Mouse (Mus musculus): ENCODE measurements around the gene Osbpl6. TPM values are rescaled to one million over a fixed set of nuclear protein-coding genes. Genes with fewer than 3 reads are reported as not detected.
A peak's percentile ranks its signal among the peaks of the same experiment; 100 is the strongest.

The Osbpl6 gene
- polyA plus RNA-seq, 1 experiment from 2014 or later, result 12.7 TPM

DNA sequence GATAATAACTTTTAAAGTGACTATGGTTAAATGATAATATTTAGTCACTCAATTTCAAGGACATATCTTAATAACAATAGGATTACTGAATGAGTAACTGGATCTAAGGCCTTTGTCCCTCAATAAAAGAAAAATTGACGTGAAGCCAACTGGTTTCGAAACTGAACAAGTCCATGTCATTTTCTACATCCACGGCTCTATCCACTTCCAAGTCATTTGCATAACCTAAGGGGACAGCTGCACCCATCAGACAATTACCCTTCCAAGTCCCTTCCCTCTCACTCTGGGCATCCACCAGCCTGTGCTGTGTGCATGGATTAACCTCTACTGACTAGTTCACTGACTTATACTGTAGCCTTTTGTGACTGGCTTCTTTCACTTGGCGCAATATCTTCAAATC, 225.3 kb downstream of the Osbpl6 start:
- no peak overlapping the region for H3K4me2 ChIP-seq (replicated peaks; ENCODE audit: low read depth, low read length)
- H3K36me3 ChIP-seq (ENCODE audit: control insufficient read depth, insufficient read depth, low read length), result peaks cover 53% of the 10 kb centered on the region
- no peak overlapping the region for H3K9ac ChIP-seq (replicated peaks; ENCODE audit: low read depth, low read length)
- WGBS, result 90% methylated on average over 4 of the region's 4 CpGs
- H3K9me3 ChIP-seq (ENCODE audit: control insufficient read depth, low read depth, low read length), result peaks cover 4% of the 10 kb centered on the region; the same call in 1 of the 2 replicates
- no peak overlapping the region for H3K4me3 ChIP-seq (ENCODE audit: low read depth, low read length)
- no peaks in the 10 kb centered on the region for H3K27me3 ChIP-seq (ENCODE audit: control insufficient read depth, insufficient read depth, low read length)
- no peak for ATAC-seq (ENCODE audit: insufficient number of reproducible peaks, insufficient read depth, low FRiP score, low read depth)
- H3K4me1 ChIP-seq (ENCODE audit: control insufficient read depth, insufficient read depth, low read length), result no peaks in the 10 kb centered on the region
- no peak overlapping the region for H3K27ac ChIP-seq (ENCODE audit: low read length)

DNA sequence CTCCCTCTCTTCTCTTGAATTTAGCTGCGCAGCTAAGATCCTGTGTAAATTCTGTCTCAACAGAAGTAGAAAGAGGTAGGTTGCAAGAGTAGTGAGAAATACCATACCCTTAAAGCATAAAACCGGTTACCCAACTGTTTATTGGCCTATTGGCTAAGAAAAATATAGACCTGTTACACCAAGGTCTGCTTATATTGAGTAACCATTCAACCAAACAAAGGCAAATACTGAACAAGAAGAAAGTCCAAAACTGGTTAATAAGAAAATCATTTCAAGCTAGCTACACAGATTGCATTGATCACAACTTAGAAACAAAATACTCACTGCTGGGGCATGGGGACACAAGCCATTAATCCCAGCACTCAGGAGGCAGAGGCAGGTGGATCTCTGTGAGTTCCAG, 233.3 kb downstream of the Osbpl6 start:
- Histone ChIP-seq H3K36me3 (ENCODE audit: control insufficient read depth, insufficient read depth, low read length) (peaks cover 49% of the 10 kb centered on the region; the same call in 1 of the 2 replicates), H3K4me1 (ENCODE audit: control insufficient read depth, insufficient read depth, low read length) (no peaks in the 10 kb centered on the region)
- ATAC-seq (ENCODE audit: insufficient number of reproducible peaks, insufficient read depth, low FRiP score, low read depth), result no peak

DNA sequence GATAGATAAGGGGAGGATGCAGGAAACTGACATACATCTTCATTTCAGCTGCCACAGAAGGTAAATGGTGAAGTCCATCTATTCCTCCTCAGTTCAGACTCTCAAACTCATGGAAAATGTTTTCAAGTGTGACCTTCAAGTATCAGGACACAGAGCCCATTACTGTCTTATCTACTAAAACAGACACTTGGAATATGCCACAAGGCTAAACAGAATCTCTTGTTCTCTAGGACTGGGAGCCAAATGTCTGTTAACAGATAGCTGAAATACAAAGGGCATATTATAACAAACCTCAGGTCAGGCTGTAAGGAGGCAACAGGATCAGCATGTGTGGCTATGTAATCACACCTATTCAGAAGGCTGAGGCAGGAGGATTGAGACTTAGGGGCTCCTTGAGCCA, 237.5 kb downstream of the Osbpl6 start:
- no peaks in the 10 kb centered on the region for H3K9me3 ChIP-seq (ENCODE audit: control insufficient read depth, low read depth, low read length)
- H3K36me3 ChIP-seq (ENCODE audit: control insufficient read depth, insufficient read depth, low read length), result peaks cover 28% of the 10 kb centered on the region; the same call in 1 of the 2 replicates
- no peaks in the 10 kb centered on the region for H3K27me3 ChIP-seq (ENCODE audit: control insufficient read depth, insufficient read depth, low read length)
- H3K4me1 ChIP-seq (ENCODE audit: control insufficient read depth, insufficient read depth, low read length), result 0 out of 2 replicates have a peak, but pooled peaks cover 7% of the 10 kb centered on the region
- H3K4me3 ChIP-seq (ENCODE audit: low read depth, low read length), result no peak overlapping the region
- H3K27ac ChIP-seq (ENCODE audit: low read length), result no peak overlapping the region
- no peak overlapping the region for H3K9ac ChIP-seq (replicated peaks; ENCODE audit: low read depth, low read length)
- H3K4me2 ChIP-seq (replicated peaks; ENCODE audit: low read depth, low read length), result no peak overlapping the region
- no peak for ATAC-seq (ENCODE audit: insufficient number of reproducible peaks, insufficient read depth, low FRiP score, low read depth)

More for the DNA sequence above, 233.3 kb downstream of the Osbpl6 start:
- Histone ChIP-seq H3K4me2 (replicated peaks; ENCODE audit: low read depth, low read length) (no peak overlapping the region), H3K27me3 (ENCODE audit: control insufficient read depth, insufficient read depth, low read length) (no peaks in the 10 kb centered on the region), H3K27ac (ENCODE audit: low read length) (no peak overlapping the region), H3K9ac (replicated peaks; ENCODE audit: low read depth, low read length) (no peak overlapping the region), H3K4me3 (ENCODE audit: low read depth, low read length) (no peak overlapping the region), H3K9me3 (ENCODE audit: control insufficient read depth, low read depth, low read length) (no peaks in the 10 kb centered on the region)
- WGBS, result 90% methylated on average over 2 of the region's 2 CpGs

DNA sequence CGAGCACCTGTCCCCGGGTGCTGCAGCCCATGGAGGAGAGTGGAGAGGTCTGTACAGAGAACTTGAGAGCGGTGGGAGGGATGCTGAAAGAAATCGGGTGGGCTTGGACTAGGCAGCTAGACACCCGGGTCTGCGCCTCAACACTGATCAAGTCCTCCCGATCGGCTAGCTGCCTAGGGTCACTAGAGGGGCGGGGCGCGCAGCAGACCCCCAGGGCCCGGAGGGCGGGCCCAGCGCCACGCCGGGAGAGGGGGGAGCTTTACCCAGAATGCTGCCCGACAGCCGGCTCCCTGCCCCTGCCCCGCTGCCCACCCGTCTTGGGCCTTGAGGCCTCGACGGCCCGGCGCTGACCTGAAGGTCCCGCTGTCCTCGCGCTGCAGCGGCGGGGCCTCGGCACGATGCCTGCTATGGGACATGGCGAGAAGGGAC, 241.1 kb downstream of the Osbpl6 start:
- no peaks in the 10 kb centered on the region for H3K27me3 ChIP-seq (ENCODE audit: control insufficient read depth, insufficient read depth, low read length)
- whole genome bisulfite sequencing, result 1% methylated on average over 32 of the region's 32 CpGs
- 0 out of 2 replicates have a peak, but pooled peaks cover 7% of the 10 kb centered on the region for H3K4me1 ChIP-seq (ENCODE audit: control insufficient read depth, insufficient read depth, low read length)
- H3K9ac ChIP-seq (replicated peaks; ENCODE audit: low read depth, low read length), result peak overlapping the region; percentile 66
- peaks cover 7% of the 10 kb centered on the region; the same call in 1 of the 2 replicates for H3K36me3 ChIP-seq (ENCODE audit: control insufficient read depth, insufficient read depth, low read length)
- peak overlapping the region; percentile 85 for H3K4me3 ChIP-seq (ENCODE audit: low read depth, low read length)
- H3K4me2 ChIP-seq (replicated peaks; ENCODE audit: low read depth, low read length), result peak overlapping the region; percentile 72
- H3K27ac ChIP-seq (ENCODE audit: low read length), result peak overlapping the region; percentile 79
- ATAC-seq (ENCODE audit: insufficient number of reproducible peaks, insufficient read depth, low FRiP score, low read depth), result peak; percentile 21
- H3K9me3 ChIP-seq (ENCODE audit: control insufficient read depth, low read depth, low read length), result no peaks in the 10 kb centered on the region

DNA sequence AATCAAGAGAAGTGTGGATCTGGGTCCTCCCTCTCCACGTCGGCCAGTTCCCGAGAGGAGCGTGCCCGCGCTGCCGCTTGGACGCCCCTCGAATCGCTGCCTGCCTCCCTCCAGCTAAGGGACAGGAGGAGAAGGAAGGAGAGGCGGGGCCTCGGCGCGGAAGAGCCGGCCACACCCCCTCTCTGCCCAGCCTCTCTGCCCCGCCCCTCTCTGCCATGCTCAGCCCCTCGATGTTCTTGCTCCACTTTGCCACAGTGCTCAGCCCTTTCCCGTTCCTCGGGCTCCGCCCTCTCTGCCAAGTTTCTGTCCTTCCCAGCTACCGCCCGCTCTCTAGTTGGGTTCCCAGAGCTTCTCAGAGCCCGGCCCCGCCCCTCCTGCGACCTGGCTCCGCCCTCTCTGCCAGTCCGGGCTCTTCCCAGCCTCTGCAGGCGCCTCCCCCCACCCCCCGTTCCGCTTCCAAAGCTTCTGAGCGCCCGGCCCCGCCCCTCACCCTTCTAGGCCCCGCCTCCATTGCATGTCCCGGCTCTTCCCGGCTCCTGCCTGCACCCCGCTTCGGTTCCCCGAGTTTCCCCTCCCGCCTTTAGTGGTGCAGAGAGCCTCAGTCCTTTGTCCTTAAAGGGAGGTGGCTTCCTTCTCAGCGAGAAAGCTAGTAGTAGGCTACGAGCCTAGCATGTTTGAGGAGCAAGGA, 241.7 kb downstream of the Osbpl6 start, which contains the start of the genes Prkra and Pjvk:
Gene Prkra (minus strand): TSS at position 133 of the 688 bp plus-strand sequence.
Gene Pjvk (plus strand): TSS at position 594 of the 688 bp plus-strand sequence.
- under 1% methylated on average over 36 of the region's 42 CpGs for WGBS
- Histone ChIP-seq H3K4me2 (replicated peaks; ENCODE audit: low read depth, low read length) (peak within 1 kb of the TSS; percentile 72), H3K27me3 (ENCODE audit: control insufficient read depth, insufficient read depth, low read length) (no peaks in the 10 kb centered on the region), H3K4me3 (ENCODE audit: low read depth, low read length) (peak within 1 kb of the TSS; percentile 85), H3K4me1 (ENCODE audit: control insufficient read depth, insufficient read depth, low read length) (0 out of 2 replicates have a peak, but pooled peaks cover 7% of the 10 kb centered on the region), H3K9me3 (ENCODE audit: control insufficient read depth, low read depth, low read length) (no peaks in the 10 kb centered on the region), H3K9ac (replicated peaks; ENCODE audit: low read depth, low read length) (peak within 1 kb of the TSS; percentile 66), H3K27ac (ENCODE audit: low read length) (peak within 1 kb of the TSS; percentile 80), H3K36me3 (ENCODE audit: control insufficient read depth, insufficient read depth, low read length) (peaks cover 2% of the 10 kb centered on the region; the same call in 1 of the 2 replicates)
- ATAC-seq (ENCODE audit: insufficient number of reproducible peaks, insufficient read depth, low FRiP score, low read depth), result peak; percentile 99

DNA sequence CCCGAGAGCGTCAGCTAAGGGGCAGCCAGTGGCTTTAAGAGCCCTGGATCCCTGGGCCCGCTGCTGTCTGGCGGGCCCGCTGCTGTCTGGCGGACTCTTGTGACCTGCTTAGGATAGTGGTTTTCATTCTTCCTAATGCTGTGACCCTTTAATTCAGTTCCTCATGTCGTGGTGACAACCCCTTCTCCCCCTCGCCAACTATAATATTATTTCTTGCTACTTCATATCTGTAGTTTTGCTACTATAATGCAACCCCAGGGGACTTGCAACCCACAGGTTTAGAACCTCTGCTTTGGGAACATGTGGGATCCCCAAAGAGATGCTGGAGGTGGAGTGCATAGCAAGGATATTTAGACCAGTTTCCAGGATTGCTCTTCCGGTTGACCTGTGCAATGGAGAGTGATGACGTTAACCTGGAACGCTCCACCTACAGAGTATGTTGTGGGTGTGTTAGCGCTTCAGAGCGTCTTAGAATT, 242.4 kb downstream of the Osbpl6 start:
- no peaks in the 10 kb centered on the region for H3K9me3 ChIP-seq (ENCODE audit: control insufficient read depth, low read depth, low read length)
- H3K36me3 ChIP-seq (ENCODE audit: control insufficient read depth, insufficient read depth, low read length), result no peaks in the 10 kb centered on the region
- H3K27me3 ChIP-seq (ENCODE audit: control insufficient read depth, insufficient read depth, low read length), result no peaks in the 10 kb centered on the region
- H3K4me1 ChIP-seq (ENCODE audit: control insufficient read depth, insufficient read depth, low read length), result 0 out of 2 replicates have a peak, but pooled peaks cover 7% of the 10 kb centered on the region
- peak overlapping the region; percentile 80 for H3K27ac ChIP-seq (ENCODE audit: low read length)
- peak overlapping the region; percentile 72 for H3K4me2 ChIP-seq (replicated peaks; ENCODE audit: low read depth, low read length)
- ATAC-seq (ENCODE audit: insufficient number of reproducible peaks, insufficient read depth, low FRiP score, low read depth), result peak; percentile 39; the same call in 1 of the 2 replicates
- 28% methylated on average over 13 of the region's 13 CpGs for WGBS
- peak overlapping the region; percentile 41; the same call in 1 of the 2 replicates for H3K9ac ChIP-seq (replicated peaks; ENCODE audit: low read depth, low read length)
- H3K4me3 ChIP-seq (ENCODE audit: low read depth, low read length), result peak overlapping the region; percentile 85

Small RNA genes lying within 50 kb of the gene (microRNA-seq; reads per million reads assigned to microRNA genes)
- gene Gm23164, result not detected

Other genes with a start within 250 kb of the Osbpl6 start
- 0.12 and 0.46 TPM in 2 replicates for gene Pde11a, start 67.7 kb upstream of the Osbpl6 start, polyA plus RNA-seq (2014; fragmentation: Nextera tagmentation; extraction: Ambion mirVana)
- not detected in 2 replicates for gene Cyct, start 46.1 kb upstream of the Osbpl6 start, polyA plus RNA-seq (2014; fragmentation: Nextera tagmentation; extraction: Ambion mirVana)
- gene Rbm45, start 36.5 kb upstream of the Osbpl6 start, polyA plus RNA-seq (2014; fragmentation: Nextera tagmentation; extraction: Ambion mirVana), result 16.7 and 17.2 TPM in 2 replicates
- 66.2 and 68.2 TPM in 2 replicates for gene Prkra, start 241.5 kb downstream of the Osbpl6 start, polyA plus RNA-seq (2014; fragmentation: Nextera tagmentation; extraction: Ambion mirVana)
- gene Pjvk, start 242.0 kb downstream of the Osbpl6 start, polyA plus RNA-seq (2014; fragmentation: Nextera tagmentation; extraction: Ambion mirVana), result 0.41 and 0.56 TPM in 2 replicates

Data from stomach, embryonic 14.5 days (tissue).